Mouse (Mus musculus) layer of hippocampus, adult 9-10 months (tissue): ENCODE measurements around the gene Cyb5r4.
"Not testable (repeated sequence)": the region's sequence is repeated elsewhere in the genome, so short reads cannot be mapped to it uniquely, and the experiment has no call there.

Experiments
- DNase-seq: peaks from one replicate; pipeline ENCODE4 v3.0.0; 2022; ENCODE audit warnings: low spot score

The Cyb5r4 gene

DNA sequence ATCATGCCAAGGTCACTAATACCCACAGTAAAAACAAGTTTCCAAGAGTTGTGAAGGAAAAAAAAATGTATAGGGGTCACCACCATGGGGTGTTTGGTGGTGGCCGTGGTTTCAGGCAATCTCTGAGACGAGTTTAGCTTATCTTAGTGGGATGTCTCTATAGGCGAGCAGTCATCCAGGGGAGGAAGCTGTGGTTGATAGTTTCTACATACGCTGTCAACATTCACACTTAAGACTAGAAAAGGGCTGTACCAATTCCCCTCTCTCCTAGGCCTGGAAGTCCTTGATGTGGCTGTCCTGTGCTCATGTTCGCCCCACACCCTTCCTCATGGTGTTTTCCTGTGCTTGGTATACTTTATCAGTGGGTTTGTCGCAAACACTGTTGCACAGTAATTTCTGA lies 4.0 kb downstream of the Cyb5r4 start:
- DNase-seq, result no peak

DNA sequence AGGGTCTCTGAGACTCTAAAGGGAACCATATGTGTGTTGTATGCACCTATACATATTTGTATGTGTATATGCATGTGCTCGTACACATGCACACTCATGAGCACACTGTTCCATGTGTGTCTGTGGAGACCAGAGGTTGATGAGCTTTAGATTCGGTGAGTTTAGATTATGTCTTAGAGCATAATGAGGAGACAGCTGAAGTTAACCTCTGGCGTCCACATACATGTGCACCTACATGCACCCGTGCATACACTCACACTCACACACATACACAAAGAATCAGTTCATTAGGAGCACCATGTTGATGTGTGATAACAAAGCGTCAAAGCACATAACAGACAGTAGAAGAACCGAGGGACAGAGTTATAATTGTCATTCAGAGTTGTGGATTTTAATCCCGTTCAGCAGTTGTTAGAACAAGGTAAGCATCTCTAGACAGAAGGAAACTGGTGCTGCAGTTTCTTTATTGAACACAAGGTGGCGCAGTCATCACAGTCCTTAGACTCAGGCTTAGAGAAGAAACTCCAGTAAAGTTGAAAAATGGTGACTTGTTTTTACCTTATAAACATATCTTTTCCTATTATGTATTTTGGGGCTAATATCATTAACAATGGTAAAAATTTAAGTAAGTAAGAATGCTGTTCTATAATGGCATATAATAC lies 5.7 kb downstream of the Cyb5r4 start:
- DNase-seq, result peak; percentile 75

DNA sequence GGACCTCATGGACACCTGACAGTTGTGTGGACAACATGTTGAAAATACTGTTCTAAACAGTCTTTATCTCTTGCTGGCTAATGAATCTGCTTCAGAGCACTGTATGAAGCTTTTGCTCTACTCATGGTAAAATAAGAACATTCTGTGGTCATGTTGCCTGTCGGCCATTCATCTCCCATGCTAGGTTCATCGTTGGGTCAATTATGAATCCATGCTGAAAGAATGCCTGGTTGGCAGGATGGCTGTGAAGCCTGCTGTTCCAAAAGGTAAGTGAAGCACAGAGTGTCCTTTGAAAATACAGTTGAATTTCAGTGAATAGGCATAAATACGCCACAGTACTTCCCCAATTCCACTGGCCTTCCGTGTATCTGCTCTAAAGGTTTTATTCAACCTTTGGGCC lies 10.4 kb downstream of the Cyb5r4 start:
- DNase-seq, result no peak

DNA sequence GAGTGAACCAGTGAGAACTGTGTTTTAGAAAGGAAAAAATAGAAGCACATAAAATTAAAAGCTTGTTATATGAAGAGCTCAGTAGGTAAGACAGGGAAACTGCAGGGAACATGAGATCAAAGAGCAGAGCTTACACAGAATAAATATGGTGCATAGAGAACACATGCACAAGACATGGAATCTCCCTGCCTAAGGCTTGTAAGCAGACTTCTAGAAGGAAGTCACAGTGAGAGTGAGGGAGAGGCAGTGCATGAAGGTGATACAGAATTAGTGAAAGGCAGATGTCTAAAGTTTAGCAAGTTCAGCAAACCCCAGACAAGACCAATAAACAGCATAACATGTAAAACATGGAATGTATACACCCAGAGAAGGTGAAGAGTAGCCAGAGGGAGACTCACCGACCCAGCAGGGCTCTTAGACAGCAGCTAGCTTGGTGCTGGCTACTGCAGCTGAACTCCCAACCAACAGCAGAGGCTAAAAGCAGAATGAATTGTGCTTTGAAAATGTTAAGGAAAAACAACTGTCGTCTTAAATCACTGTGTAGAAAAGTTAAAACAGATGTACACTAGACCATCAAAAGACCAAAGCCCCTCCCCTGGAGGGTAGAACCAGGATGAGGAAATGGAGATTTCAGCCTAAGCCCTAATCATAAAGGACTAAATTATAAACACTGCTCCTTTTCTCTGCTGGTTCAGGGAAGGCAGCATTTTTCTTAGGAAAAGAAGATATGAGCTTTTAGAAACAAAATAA lies 13.2 kb downstream of the Cyb5r4 start:
- DNase-seq, result no peak

DNA sequence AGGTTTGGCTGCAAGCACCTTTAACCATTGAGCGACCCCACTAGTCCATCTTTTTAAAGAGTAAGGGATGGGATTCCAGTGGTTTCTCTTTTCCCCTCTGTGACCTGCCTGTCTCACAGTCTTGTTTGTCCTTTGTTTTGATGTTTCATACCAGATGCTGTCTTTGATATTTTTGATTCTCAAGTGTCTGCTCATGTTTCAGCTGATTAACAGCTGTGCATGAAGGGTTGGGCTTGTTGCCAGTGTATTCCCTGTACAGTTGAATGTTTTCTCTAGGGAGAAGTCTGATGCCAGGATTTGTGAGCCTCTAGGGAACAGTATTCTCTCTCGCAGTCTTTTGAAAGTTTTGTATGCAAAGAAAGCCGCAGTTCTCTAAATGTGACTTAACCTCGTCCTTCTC lies 27.6 kb downstream of the Cyb5r4 start:
- DNase-seq, result peak; percentile 11

DNA sequence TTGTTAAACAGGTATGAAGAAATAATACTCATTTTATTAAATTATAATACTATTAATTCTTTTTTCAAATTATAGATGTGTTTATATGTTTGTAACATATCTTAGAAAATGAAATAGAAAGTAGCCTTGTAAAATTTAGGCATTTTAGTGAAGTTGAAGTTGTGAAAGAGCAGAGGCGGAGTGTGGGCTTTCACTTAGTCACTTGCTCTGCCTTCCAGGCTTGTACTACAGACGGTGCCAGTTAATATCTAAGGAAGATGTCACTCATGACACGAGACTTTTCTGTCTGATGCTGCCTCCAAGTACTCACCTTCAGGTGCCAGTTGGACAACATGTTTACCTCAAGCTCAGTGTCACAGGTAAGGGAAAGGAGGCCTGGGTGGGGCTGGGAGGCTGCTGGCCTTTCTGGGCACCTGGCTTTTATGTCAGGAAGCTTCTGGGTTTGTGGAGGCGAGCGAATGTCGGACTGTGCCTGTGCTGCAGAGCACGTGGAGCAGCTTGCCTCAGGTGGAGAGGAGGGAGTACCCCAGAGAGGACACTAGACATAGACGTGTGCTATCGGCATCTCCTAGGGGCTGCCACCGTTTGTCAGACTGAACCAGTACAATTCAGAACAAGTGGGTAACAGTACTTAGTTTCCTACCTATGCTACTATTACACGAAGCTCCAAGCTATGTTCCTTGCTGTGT lies 33.9 kb downstream of the Cyb5r4 start:
- DNase-seq, result no peak

DNA sequence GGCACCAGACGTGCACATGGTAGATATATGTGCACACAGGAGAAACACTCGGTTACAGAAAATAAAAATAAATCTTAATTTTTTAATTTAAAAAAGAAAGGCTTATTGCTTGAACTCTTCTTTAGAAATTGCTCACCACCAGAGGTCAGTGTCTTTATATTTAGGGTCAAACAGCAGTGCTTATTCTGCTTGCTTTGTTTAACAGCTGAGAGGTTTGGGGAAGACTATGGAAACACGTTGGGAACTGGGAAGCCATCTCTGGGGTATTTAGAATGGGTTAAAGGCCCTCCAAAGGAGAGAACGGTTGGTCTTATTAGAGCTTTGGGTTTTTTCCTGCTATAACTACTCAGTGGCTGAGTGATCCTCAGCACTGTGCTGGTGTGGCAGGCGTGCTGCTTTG lies 40.5 kb downstream of the Cyb5r4 start:
- DNase-seq, result no peak

DNA sequence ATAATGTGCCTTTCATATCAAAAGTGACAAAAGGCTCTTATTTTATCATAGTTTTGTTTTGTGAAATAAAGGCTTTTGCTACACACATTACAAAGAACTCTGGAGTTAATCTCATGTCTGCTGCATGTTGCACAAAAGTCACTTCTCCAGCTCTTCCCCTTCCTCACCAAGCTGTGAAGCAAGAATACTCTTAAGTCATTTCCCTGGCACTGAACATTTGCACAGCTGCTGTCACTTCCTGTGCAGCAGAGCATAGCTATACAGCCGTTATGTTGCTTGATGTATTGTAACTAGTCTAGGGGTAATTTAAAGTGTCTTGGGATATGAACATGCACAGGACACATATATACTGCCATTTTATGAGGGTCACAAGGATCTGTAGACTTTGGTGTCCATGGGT lies 46.3 kb downstream of the Cyb5r4 start:
- no peak for DNase-seq

DNA sequence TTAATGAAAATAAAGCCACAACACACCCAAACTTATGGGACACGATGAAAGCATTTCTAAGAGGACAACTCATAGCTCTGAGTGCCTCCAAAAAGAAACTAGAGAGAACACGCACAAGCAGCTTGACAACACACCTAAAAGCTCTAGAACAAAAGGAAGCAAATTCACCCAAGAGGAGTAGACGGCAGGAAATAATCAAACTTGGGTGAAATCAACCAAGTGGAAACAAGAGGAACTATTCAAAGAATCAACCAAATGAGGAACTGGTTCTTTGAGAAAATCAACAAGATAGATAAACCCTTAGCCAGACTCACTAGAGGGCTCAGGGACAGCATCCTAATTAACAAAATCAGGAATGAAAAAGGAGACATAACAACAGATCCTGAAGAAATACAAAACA lies 49.8 kb downstream of the Cyb5r4 start:
- DNase-seq, result not testable (repeated sequence)

DNA sequence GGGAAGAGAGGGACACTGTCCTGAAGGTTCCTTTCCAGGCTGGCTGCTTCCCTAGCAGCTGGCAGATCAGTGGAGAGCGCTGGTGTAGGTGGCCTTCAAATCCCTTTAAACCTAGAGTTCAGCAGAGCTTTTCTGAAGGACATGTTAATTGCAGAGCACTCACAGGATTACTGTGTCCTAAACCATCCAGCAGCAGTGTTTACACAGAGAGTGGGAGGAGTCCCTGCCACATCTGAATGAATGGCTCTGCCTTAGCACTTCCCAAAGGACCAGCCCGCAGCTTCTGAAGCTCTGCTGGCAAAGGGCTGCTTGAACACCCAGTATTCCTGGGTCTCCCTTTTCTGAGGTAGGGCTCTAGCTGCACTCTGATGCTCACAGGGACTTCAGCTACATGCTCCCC lies 56.1 kb downstream of the Cyb5r4 start:
- no peak for DNase-seq

DNA sequence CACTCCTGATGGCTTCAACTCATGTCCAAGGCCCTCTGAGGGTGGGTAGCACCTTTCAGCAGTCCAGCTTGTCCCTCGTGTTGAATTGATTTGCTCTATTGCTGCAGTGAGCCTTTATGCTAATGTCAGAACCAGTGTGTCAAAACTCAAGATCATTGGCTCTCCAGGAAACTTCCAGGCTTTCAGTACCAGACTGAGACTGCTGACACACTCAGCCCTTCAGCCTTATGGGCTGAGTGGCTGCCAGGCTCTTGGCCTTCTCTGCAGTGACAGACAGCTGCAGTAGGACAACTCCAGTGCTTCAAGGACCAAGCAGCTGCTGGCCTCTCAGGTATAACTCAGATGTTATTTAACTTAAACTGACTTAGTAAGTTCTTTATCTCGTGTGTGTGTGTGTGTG lies 57.7 kb downstream of the Cyb5r4 start:
- no peak for DNase-seq

DNA sequence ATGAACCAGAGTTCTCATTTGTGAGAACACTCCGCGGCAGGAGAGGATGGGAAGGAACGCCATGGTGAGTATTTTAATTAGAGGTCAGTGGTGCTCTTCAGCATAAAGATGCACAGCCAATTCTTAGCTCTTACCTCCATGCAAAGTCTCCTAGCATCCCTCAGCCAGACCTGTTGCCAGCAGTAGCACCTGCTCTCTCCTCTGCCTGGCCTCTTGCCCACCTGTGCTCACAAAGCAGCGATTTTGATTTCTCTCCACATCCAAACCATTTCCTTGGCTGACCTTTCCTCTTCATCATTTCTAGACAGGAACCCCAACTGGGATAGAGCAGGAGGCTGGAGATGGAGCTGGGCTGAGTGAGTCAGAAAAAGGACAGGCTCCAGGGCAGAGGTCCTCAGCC lies 65.2 kb downstream of the Cyb5r4 start:
- no peak for DNase-seq

DNA sequence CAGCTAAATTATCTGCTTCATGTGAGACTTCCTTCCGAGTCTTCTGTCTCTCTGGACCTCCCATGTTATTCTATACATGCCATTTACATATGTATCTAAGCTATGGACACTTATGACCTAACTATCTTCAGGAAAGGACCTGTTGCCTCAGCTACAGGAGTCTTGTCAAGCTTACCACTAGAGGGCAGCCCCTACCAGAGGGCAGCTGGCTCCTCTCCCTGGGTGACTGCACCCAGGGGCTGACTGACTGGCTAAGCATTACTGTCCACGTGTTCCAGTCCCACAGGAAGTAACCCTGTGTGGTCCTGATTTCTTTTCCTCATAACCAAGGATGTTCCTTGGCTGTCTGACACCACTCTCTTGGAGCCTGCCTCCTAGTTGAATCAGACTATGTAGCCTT lies 76.2 kb downstream of the Cyb5r4 start:
- DNase-seq, result no peak

DNA sequence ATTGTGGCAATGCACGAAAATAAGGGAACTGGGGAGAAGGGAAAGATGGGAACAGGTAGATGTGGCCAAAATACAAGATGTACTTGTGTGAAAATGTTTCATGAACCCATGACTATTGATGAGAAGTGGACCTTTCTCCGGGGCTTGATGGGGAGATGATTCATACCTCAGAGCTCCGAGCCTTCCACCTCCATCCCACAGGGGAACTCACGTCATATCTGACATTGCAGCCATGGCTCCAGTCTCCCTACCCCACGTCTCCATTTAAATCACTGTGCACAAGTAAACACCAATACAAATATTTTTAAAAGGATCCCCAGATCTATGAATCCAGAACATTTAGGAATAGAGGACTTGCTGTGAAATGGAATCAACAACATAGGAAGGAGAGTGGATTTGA lies 93.2 kb downstream of the Cyb5r4 start:
- DNase-seq, result no peak

DNA sequence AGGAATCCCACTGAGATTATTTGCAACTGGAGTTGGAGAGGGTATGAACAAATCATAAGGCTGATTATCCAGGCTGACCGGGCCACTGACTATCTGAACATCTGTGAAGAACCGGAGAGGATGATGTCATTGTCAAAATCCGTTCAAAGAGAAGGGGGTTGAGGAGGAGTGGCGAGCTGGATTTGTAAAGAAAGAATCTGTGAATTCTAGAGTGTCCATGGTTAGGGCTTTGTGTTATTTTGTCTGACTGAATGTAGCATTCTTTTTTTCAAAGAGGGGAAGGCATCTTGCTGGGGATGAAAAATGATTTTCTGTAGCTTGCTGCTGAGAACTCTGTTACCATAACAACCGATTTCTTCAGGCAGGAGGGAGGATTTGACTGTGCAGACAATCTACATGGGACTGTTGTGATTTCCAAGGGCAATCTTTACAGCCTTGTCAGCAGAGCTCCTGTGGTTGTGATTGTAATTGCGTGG lies 93.7 kb downstream of the Cyb5r4 start:
- no peak for DNase-seq

DNA sequence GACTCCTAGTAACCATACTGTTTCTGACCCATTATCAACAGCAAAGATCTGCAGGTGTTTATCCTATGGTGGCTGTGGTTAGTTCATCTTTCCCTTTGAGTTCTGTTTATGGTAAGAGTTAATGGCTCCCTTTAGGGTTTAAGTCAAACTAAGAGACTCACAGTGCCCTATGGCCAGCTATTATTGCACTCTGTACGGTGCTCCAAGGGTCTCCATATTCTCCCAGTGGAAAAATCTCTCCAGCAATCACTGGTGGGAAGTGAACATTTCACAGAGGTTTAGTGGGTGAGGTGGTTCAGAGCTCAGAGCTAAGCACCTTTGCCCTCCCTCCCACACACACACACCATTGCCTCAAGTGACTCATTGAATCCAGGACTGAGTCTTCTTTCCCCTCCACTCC lies 94.2 kb downstream of the Cyb5r4 start:
- DNase-seq, result no peak

DNA sequence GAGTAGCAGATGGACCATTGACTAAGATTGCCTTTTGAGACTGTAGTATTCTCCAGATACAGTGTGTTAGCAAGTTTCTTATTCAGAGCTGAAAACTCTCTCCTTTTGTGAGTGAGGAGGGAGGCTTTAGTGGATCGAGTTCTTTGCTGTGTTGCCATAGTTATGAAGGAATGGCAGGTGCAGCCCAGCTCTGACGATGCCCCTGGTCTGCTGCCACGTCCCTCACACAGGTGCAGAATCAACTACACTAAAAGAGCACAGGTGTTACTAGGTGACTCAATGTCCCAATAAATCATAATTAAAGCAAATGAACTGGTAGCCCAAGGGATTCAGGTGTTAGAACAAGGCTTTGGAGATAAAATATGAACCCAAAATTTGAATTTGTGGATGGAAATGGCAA lies 97.2 kb downstream of the Cyb5r4 start:
- no peak for DNase-seq

DNA sequence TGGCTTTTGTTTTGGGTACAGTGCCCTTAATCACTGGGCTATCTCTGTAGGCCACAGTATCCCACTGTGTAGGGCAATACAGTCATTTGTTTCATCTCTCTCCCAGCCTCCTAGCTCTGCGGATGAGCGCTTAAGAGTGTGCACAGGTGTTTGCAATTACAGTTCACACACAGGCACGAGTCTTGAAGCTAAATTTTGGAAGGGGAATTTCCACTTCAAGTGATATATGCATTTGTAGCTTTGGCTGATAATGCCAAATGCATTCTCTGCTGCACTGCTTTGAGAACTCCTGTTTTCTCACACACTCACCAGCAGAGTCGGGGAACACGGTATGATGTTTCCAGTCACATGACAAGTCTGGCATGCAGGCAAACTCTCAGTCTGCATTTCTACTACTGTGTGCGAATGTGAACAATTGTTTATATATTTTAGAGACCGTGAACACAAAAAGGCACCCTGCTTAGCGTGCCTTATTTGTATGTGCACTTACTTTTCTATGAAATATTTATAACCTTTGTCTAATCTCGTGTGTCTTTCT lies 100.2 kb downstream of the Cyb5r4 start:
- no peak for DNase-seq

DNA sequence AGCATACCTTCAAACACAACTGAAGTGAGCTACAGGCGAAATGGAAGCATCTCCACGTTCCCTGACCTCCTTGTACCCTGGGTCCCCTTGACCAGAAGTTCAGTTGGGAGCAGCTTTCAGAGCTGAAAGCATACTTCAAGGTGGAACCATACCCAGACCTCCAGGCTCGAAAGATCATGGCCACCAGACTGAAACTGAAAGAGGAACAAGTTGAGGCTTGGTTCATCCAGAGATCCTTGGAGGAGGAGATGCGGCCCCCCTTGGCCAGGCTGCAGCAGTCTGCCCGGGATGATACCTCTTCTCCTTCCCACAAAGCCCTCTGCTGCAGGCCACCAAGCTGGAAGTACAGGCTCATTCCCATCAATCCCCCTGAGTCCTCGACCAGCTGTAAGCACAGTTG lies 105.2 kb downstream of the Cyb5r4 start:
- DNase-seq, result not testable (repeated sequence)
